Mouse (Mus musculus) adrenal gland, adult (tissue): ENCODE measurements around the gene Anxa5.

ENCODE experiments used
- DNase-seq, 2 experiments: peaks; one replicate each; pipeline ENCODE4 v3.0.0; 2022 to 2023; ENCODE audit warnings: low spot score in 1 of 2; ENCODE audit not compliant: inconsistent age in 2 of 2

Anxa5 gene

DNA sequence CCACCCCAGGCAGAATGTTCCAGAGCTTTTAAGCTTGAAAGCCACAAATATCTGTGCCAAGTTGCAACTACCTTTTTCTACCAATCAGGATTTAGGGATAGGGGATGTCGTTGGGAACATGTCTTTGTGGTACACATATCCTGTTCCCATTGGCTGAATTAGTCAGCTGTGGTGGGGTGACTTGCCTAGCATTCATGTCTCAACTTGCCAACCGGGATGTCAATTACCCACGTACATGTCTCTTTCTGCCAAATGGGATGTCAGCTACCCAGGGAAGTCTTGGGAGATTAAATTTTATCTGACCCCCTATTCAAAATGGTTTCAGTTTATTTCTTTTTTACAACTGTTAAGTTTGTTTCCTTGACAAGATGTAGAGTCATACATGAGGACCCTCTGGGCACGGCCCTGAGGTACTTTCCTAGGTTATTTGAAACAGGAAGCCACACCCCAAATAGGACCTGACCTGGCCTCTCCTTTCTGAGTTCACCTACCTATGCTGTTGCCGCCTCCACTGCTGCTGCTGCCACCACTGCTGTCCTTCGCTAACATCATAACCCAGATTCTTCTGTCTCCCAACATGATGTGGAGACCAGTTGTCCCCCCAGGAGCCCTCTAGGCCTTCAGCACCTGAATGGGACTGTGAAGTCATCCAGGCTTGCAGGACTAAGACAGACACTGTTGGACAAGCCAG is 13.3 kb upstream of the Anxa5 start:
- DNase-seq = no peak

DNA sequence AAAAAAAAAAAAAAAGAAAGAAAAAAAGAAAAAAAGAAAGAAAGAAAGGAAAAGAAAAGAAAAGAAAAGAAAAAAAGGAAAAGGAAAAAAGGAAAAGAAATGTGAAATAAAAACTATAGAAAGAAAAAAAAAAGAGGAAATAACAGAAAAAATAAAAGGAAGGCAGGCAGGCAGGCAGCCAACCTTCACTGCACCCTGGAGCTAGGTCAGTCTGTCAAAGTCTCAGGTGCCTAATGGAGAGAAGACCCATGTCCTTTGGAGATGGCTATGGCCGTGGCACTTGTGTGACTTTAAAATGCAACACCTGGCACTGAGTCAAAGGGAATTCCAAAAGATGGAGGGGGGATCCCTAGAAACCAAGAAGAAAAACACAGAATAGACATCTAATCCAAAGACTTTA is 12.7 kb upstream of the Anxa5 start:
- no peak for DNase-seq

DNA sequence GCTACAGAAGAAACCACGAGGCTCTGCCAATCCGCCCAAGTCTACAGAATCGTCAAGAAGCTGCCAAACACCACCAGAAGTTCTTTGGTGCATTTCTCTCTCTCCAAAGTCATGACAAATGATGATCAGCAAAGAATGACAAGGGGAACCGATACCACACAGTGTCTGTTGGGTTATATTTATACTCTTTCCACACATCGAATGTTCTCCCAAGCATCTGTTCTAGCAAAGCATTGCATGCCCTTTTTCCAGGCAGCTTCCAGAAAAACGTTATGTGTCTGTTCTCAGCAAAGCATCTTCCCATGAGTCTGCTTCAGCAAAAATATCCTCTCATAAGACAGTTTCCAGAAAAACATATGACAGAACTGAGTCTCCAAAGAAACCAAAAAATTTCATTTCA is 11.2 kb upstream of the Anxa5 start:
- no peak for DNase-seq

DNA sequence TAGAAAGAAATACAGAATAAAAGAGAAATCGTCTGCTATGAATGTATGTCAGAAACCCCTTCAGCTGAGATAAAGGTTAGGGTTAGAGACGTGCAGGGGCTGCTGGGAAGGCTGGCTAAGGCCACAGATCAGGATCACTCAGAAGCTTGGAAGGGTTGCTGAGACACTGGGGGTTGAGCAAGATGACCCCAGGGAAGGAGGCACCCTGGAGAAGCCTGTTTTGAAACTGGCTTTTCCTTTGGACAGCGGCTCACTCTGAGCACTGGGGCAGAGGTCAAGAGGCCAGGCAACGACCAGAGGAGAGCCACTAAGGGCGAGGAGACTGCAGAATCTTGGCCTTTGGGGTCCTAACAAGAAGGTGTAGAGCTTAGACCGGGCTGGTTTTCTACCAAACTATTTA is 10.5 kb upstream of the Anxa5 start:
- DNase-seq = peak in 1 of 2 experiments; percentile 53

DNA sequence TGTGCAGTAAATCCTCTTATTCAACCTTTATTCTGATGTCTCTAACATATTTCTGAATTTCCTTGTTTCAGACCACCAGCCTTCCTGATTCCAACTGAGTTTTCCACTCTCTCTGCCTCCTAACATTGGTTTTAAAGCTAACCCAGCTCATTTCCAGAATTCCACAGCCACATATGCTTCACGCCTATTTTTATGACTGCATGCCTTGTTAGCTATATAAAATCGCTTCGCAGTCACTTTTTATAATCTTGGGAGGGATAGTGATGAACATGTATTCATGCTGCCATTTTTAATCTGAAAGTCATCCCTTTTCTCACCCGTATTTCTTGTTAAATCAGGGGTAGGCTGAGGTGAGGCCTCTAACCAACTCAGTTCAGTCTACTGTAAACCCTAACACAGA is 8.6 kb upstream of the Anxa5 start:
- no peak for DNase-seq

DNA sequence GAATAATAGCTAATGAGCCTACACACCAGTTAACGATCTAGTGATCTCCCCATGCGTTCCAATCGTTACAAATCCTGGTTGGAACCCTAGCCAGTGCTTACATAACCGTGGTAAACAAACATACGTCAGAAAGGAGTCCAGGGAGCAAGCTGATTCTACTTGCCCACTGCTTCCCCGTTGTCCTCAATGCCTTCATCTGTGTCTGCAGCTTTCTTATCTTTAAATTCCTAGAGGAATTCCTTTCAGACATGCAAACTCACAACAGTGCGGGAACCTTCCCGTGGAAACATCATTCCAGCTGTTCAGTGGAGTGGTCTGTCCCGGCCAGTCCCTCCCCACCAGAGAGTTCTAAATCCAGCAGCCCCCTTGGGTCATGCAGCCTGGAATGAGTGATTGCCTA is 7.2 kb upstream of the Anxa5 start:
- DNase-seq = peak in 1 of 2 experiments; percentile 42

DNA sequence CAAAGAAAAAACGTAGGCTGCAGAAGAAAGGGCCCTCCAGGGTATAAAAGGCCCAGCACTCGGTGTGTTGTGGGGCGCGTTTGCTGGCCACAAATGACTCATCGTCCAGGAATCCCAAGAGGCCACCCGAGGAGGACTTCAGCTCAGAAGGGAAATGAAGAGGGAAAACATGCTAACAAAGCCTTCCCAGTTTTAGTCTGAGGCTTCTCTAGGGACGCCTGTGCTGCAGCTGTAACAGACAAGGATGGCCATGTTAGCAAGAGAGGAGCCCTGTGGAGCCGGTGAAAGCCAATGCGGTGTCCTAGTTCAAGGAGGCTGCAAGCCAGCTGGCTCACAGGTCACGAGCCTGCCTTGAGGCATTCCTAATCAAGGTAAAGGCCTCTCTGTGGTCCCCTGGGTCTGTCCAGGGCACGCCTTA is 6.1 kb upstream of the Anxa5 start:
- peak; percentile 71 to 92 for DNase-seq

DNA sequence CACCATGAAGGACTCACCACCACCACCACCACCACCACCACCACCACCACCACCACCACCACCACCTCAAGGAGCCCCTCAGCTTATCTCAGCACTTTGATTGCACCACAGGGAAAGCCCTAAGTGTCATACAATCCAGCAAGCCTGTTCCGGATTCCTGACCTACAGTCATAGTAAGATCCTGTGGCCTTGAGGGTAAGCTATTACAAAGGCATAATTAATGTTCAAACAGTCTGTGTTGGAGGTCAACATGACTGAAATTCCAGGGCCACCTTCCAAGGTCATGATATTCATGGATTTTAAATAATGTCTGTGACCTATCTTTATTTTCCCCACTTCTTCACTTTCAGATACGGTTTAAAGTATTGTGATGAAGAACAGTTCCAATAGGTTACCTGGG is 4.8 kb upstream of the Anxa5 start:
- peak in 1 of 2 experiments; percentile 81 for DNase-seq

DNA sequence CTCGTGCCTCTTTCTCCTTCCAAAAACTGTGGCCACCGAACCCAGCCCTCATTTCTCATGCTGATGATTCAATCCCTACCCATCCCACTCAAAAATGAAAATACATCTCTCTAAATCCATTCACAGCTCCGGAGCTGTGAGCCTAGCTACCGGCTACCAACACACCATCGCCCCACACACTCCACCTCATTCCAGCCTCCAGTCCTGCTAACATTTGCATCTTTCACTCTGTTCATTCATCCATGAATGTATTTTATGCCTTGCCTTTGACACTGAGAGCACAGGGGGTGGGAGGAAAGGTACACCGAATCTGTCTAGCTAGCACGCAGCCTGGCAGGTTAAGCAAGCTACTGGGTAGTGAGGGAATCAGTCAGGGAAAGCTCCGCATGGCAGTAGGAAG is 3.1 kb upstream of the Anxa5 start:
- no peak for DNase-seq

DNA sequence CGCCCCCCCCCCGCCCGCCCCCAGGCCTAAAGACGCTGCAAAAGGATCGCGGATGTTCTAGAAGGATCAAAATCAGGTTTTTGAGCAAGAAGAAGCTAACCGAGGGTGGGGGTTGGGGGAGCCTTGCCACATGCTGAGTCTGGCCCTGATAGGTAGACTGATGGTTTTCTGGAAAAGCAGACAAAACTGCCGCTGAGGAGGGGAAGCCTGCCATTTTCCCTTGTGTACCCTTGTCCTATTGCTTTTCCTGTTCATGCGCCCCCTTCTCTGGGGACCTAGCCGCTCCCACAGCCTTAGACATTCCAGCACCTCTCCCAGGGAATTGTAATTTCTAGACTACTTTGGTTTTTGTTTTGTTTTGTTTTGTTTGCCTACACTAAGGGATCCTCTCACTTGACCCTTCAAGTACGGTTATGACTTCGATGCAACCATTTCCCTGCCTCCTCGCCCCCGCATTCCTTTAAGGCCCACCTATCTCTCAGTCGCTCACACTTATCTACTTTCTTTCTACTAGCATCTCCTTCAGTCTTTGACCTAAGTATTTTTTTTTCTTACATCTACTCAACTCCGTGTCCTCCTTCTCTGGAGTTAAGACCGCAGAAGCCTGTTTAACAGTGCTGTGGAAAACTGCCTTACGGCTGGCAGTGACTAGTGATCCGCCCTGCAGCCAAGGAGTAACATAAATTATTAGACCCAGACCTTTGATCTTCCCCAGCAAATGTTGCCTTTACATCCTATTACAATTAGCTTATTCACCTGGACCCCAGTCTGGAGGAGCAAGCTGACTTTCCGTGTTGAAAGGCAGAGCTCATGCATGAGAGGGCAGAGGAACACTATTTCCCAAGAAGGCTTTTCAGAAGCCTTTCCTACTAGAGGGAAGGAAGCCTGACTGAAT is 814 bp upstream of the Anxa5 start:
- DNase-seq = peak; percentile 49 to 77

DNA sequence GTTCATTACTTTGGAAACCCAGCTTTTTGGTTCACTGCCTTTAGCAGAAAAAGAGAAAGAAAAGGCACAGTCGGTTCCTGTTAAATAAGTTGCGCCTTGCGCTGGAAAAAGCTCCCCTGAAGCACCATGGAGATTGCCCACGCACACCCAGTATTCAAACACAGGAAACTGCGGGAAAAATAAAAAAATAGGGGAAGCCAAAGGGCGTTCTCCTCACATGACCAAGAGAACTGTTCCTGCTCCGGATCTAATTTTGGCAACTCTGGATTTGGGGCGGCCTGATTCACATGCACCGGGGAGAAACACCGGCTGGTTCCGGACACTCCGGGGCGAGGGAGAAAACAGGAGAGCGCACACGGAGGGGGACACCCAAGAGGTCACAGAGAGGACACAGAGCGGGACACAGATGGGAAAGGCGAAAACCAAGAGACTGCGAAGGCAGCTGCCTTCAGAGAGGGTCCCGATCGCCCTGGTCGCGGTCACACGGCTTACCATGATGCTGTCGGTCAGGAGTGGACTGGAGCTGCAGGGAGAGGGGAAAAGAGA is 683 bp downstream of the Anxa5 start:
- DNase-seq = no peak

DNA sequence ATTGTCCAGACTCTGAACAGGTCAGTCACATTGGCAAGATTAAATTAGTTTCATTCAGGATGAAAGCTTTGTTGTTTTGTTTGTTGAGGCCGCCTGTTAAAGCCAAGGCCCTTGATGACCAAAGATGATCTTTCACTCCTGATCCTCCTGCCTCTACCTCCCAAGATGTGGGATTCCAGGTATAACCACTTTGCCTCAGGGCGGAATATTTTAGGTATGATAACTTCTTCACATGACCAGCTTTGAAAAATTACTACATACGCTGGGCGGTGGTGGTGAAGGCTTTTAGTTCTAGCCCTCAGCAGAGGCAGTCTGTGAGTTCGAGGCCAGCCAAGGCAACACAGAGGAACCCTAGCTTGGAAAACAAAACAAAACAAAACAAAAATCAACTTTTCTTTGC is 1.3 kb downstream of the Anxa5 start:
- DNase-seq = peak in 1 of 2 experiments; percentile 53

DNA sequence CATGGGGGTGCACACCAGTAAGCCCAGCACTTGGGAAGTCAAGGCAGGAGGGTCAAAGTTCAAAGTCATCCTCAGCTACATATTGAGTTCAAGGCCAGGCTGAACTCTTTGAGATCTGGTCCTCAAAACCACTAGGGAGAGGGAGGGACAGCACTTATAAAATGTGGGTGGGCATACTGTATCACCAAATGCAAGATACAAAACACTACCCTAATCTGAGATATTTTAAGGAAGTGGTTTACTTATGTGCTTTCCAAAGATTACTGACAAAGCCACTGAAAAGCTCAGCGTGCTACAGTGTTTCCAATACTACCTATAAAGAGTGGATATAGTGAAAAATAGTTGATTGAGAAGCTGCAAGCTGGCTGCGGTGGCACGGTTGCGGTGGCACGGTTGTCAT is 2.5 kb downstream of the Anxa5 start:
- DNase-seq = no peak

DNA sequence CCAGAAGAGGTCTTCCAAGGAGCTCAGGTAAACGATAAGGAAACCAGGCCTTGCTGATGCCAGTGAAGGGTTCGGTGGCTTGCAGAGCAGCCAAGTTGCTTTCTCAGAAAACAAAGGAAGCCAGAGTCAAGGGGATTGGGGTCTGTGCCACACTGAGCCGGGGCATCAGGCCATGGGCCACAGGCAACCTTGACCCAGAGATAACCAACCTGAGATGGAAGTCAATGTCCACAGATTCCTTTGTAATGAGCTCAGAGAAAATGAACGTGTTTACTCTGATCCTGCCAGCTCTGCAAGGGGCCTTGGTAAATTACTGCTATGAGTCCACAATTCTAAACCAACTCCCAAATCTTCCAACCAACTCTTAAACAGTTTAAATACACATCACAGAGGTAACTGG is 3.8 kb downstream of the Anxa5 start:
- peak; percentile 64 to 84 for DNase-seq

DNA sequence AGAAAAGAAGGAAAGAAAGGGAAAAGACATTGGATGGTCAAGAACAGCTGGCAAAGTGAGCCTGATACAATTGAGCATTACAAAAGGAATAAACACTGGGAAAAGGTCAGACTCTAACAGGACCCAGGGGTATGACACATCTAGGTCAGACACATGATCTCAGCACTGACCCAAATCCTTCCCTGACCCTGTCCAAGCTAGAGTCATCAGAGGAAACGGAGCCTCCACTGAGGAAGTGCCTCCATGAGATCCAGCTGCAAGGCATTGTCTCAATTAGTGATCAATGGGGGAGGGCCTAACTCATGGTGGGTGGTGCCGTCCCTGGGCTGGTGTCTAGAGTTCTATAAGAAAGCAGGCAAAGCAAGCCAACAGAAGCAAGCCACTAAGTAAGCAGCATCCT is 6.8 kb downstream of the Anxa5 start:
- DNase-seq = peak; percentile 59 to 82

DNA sequence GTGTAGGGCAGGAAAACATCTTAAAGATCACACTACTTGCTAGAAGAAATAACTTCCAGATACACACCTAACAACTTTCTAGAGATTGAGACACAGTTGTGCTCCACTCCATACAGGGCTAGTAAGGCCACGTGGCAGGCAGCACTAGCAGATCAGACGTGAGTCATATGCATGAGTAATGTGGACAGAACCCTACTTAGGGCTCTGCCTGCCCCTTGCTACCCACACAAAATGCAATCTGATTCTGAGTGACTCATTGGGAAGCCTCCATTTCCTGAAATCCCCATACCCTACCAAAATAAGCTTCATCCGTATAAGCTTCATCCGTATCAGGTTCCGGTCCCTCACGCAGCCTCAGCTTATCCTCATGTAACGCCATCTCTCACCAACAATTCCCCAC is 8.1 kb downstream of the Anxa5 start:
- peak; percentile 65 to 81 for DNase-seq

DNA sequence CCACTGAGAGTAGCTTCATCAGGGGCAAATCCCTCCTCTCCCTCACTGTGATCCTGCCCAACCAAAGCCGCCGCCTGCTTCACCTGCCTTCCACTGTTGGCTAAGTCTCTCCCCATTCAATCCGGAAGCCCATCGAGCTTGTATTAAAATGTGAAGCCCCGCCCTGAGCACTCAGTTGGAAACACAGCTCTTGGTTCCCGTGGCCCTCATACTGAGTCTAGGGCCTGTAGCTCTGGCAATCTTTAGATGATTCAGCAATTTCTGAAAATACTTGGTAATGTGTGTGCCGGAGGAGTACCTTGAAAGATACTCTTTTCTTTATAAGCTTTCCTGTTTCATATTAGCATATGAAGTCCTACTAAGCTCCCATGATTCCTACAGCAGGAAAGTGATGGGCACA is 10.2 kb downstream of the Anxa5 start:
- DNase-seq = no peak

DNA sequence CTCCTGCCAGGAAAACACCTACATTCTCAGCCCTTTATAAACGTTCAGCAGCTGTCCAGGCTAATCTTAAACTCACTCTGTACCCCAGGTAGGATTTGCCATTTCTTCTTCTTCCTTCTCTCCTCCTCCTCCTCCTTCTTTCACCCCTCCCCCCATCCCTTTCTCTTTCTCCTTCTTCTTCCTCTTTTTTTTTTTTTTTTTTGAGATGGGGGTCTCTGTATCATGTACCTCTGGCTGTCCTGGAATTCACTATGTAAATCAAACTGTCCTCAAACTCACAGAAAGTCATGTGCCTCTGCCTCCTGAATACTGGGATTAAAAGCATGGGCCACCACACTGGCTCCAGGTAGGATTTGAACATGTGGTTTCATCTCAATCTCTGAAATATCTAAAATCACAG is 13.3 kb downstream of the Anxa5 start:
- no peak for DNase-seq

DNA sequence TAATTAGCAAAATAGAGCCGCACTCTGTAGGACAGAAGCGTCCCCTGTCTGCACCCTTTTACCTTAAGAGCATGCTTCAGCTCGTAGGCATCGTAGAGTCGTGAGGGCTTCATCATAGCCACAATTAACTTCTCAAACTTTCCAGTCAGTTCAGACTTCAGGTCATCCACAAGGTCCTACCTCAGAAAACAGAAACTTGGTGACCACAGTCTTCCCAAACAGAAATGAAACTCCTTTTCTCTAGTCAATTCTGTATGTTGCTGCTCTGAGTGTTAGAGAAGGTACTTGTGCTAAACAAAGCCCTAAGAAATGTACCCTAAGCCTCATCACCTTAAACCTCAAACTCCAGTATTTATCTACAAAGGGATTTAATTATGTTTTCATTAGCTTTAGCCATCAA is 13.9 kb downstream of the Anxa5 start:
- no peak for DNase-seq

DNA sequence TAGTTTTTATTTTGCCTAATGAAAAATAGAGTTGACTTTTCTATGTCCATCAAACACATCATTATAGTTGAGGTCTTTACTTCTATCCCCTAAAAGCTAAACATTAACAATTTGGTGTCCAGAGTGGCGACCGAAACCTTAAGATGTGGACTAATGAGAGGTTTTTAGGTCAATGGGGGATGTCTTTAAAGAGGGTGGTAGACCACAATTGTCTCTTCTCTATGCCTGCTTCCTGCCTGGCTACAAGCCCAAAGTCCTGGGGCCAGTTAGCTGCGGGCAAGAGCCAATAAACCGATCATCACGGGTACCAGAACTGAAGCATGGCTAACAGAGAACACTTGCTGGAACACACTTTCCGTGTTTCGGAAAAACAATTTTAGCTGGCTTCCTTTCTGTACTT is 15.0 kb downstream of the Anxa5 start:
- no peak for DNase-seq

DNA sequence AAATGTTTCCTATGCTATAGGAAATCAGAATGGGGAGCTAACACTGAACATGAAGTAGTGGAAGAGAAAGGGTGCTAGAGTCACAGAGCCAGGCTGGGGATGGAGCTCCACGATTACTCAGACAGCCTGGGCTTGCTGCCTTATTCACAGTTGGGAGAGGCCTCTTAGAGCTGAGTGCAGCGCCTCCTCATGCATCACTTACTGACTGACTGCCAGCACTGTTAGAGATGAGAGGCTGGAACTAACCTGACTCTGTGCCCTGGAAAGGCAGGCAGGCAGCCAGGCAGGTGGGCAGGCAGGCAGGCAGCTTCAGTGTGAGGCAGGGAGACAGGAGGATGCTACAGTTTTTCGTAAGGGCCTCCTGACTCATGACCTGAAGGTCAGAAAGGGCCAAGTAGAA is 20.1 kb downstream of the Anxa5 start:
- DNase-seq = no peak

DNA sequence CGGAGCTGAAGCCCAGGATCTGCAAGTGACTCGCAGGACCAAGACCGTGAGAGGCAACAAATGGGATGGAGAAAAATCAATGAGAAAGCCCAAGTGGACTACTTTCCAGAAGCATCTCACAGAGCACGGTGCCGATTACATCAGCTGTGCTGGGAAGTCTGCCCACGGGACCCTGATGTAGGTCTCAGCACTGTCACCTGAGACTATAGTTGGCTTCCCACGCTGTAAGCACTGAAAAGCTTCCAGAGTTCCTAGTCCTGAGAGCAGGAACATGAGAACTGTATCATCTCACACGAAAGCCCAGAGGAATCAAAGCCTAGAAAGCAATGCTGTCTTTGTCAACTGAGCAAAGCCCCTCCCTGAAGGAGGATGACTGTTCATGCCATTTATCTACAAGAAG is 20.6 kb downstream of the Anxa5 start:
- no peak for DNase-seq
